ENCODE assay signal across 9 mouse cellular contexts in genomic region chr5:111179651-111180050, GRCm38 (mm10).
DNase-seq lines count a peak whose midpoint lies in the region; ATAC-seq and TF ChIP-seq lines count a peak whose summit lies in the region.
"Had no signal": no experiment of that assay in that cellular context is flagged by ENCODE, and none has a peak within 500 bp of the region (broad histone marks: within the 10 kb centered on the region; RNA-seq: fewer than 3 reads in every experiment).

No protein-coding gene starts in this region.

- no peak for TF ChIP-seq POLR2A in heart, adult 2 months (IDR thresholded peaks at IDR 0.05; ENCODE audit: insufficient read depth, low read depth, low read length)

- H3K4me3 ChIP-seq in heart, adult 2 months: no peak overlapping the region
- H3K4me3 ChIP-seq in midbrain, embryonic 10.5 days: no peak overlapping the region
- H3K4me3 ChIP-seq: myocyte had no signal

- H3K27me3 ChIP-seq in heart, adult 2 months (ENCODE audit: control insufficient read depth, insufficient read depth, low read length): no peaks in the 10 kb centered on the region
- H3K27me3 ChIP-seq in midbrain, embryonic 10.5 days (ENCODE audit: low read depth, poor library complexity, severe bottlenecking): no peaks in the 10 kb centered on the region

- no peak for DNase-seq in heart, adult 2 months
- no peak for DNase-seq in heart, postnatal 4 days
- DNase-seq in lung, postnatal 10 days: peak; percentile 19
- no peak for DNase-seq in lung, postnatal 25 days (ENCODE audit: low spot score)
- no peak for DNase-seq in midbrain, embryonic 10.5 days (ENCODE audit: low spot score)
- no peak for DNase-seq in right cerebral cortex, adult 18-20 months
- no peak for DNase-seq in thymus, adult 18-20 months

- peaks cover 2% of the 10 kb centered on the region; the same call in 1 of the 2 replicates for H3K79me2 ChIP-seq in heart, adult 2 months (replicated peaks; ENCODE audit: control insufficient read depth, insufficient read depth, low read length)

- peak overlapping the region; percentile 82; the same call in 1 of the 2 replicates for H3K27ac ChIP-seq in heart, adult 2 months
- H3K27ac ChIP-seq in midbrain, embryonic 10.5 days (replicated peaks): peak overlapping the region; percentile 34; the same call in 1 of the 2 replicates

- H3K9me3 ChIP-seq in midbrain, embryonic 10.5 days (replicated peaks): no peaks in the 10 kb centered on the region

- WGBS in heart, adult 2 months: 54% methylated on average over 7 of the region's 7 CpGs
- 85% methylated on average over 7 of the region's 7 CpGs for WGBS in midbrain, embryonic 10.5 days

- H3K4me1 ChIP-seq in heart, adult 2 months (ENCODE audit: control insufficient read depth, insufficient read depth, low read length): peaks cover 21% of the 10 kb centered on the region
- peaks cover 51% of the 10 kb centered on the region for H3K4me1 ChIP-seq in midbrain, embryonic 10.5 days

- TF ChIP-seq CTCF in heart, adult 2 months (IDR thresholded peaks at IDR 0.05): no peak

- TF ChIP-seq EP300 in heart, adult 2 months (IDR thresholded peaks at IDR 0.05; ENCODE audit: insufficient read depth, low read depth, low read length): no peak

- intact Hi-C loops in heart, adult 2 months (cut with DNase I): loop anchor here (2.0 kb wide), 1 partner anchor 29 kb away; no protein-coding TSS in a partner anchor

- no peak for ATAC-seq in megakaryocyte-erythroid progenitor cell, adult 5-6 weeks (replicated peaks; ENCODE audit: low FRiP score, low TSS enrichment, poor library complexity, severe bottlenecking)

- no peaks in the 10 kb centered on the region for H3K36me3 ChIP-seq in heart, adult 2 months (ENCODE audit: control insufficient read depth, insufficient read depth, low read length)
- peaks cover 8% of the 10 kb centered on the region for H3K36me3 ChIP-seq in midbrain, embryonic 10.5 days

- H3K9ac ChIP-seq in heart, adult 2 months (ENCODE audit: low read depth, low read length): no peak overlapping the region
